Mouse (Mus musculus) cerebellum, adult 2 months (tissue): ENCODE measurements at regions not wholly inside any gene's neighbourhood (a gene's known extent, or its start where the extent isn't known, plus 50 kb on each side); places are given as distances from the start of the nearest gene placed in this dataset.

Experiments
- CTCF ChIP-seq: fragments of 200-500 bp; IDR thresholded peaks from 2 replicates; pipeline ENCODE4 v1.5.1; 2011; ENCODE audit warnings: low read depth, mild to moderate bottlenecking, control low read depth, low read length, moderate library complexity, borderline replicate concordance; ENCODE audit not compliant: insufficient read depth
- POLR2A ChIP-seq: fragments of 200-500 bp; IDR thresholded peaks from 2 replicates; pipeline ENCODE4 v1.6.1; 2011; ENCODE audit warnings: low read length, control low read depth, borderline replicate concordance; ENCODE audit not compliant: insufficient read depth

DNA sequence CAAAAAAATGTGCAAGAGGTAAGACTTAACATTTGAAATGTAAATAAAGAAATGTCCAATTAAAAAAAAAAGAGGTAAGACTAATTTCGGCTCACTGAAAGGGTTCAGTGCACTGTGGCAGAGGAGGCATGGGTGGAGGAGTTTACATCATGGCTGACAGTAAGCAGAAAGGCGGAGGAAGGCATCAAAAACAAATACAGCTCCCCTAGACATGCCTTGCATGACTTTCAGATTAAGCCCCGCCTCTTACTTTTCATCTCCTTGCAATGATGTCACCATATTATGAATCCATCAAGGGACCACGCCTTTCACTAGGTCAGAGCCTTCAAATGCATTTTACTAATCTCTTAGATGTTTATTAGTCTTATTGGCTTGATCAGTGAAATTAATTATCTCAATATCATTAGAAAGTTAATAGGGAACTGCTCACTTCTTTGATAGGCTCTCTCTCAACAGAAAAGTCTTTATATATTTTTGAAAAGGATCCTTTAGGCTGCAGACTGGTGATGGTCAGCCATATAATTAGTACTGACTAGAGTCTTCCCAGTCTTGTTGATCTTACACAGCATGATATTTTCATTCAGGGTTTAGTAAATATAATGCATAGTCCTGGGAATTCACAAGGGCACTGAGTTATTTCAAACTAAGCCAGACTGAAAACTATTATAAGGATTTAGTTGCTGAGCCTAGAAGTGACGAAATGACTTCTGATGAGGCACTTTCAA, 114.6 kb upstream of the Diaph3 start:
- TF ChIP-seq POLR2A (no peak), CTCF (no peak)
